Mouse (Mus musculus): ENCODE measurements around the gene Arid5b. TPM values are rescaled to one million over a fixed set of nuclear protein-coding genes. Genes with fewer than 3 reads are reported as not detected.

The Arid5b gene
- polyA plus RNA-seq, 1 experiment, result 4.5 TPM

DNA sequence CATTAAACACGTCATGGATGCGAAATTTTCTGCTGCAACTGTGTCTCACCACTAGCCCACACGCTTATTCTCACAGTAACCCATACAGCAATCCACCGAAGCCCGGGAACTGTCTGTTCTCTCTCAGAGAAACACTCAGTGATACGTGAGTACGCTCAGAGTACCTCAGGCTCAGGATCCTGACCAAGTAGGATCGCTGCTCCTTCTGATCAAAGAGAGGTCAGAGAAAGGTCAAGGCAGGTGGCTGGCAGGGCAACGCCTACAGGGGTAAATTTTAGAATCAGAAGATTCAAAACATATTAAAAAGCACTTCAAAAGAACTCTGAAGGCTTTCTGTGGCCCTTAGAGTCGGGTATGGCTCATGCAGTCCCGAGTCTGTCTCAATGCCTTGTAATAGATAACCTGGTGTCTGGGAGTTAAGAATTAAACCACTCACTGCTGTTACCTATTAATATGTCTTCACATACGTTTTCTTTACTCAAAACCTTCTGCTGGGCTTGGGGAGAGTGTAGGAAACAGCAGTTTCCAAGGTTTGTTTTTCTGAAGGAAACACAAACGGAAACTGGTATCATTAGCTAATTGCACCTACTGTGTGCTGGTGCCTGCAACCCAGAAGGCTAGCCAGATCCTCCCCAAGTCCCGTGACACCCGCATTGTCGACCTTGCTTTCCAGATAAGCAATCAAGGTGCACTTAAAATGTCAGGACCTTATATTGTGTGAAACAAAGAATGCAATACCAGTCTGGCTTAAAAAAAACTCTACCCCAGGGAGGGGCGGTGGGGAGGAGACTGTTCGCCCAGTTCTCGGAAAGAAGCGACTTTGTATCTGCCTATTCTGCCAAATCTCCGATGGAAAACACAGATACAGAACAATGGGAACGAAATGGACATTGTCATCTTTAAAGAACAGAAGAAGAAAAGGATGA is 48.6 kb downstream of the Arid5b start:
- Histone ChIP-seq H3K36me3 (ENCODE audit: control insufficient read depth, insufficient read depth, low read length) (peaks cover 18% of the 10 kb centered on the region), H3K4me1 (ENCODE audit: control insufficient read depth, insufficient read depth, insufficient read length) (no peaks in the 10 kb centered on the region), H3K4me3 (ENCODE audit: extremely low read depth, insufficient read depth, insufficient read length) (no peak overlapping the region), H3K27ac (ENCODE audit: insufficient read depth, low read length) (no peak overlapping the region), H3K27me3 (ENCODE audit: control insufficient read depth, insufficient read depth, low read length) (no peaks in the 10 kb centered on the region)
- no peak for DNase-seq (ENCODE audit: low read depth in 1 of 2, low spot score in 2 of 2)
- TF ChIP-seq CTCF (IDR thresholded peaks at IDR 0.05; ENCODE audit: extremely low read depth, insufficient read depth, insufficient read length, insufficient replicate concordance), result no peak
- TF ChIP-seq POLR2A (IDR thresholded peaks at IDR 0.05; ENCODE audit: low read depth, low read length), result no peak
- WGBS, result 89% methylated on average over 22 of the region's 22 CpGs

DNA sequence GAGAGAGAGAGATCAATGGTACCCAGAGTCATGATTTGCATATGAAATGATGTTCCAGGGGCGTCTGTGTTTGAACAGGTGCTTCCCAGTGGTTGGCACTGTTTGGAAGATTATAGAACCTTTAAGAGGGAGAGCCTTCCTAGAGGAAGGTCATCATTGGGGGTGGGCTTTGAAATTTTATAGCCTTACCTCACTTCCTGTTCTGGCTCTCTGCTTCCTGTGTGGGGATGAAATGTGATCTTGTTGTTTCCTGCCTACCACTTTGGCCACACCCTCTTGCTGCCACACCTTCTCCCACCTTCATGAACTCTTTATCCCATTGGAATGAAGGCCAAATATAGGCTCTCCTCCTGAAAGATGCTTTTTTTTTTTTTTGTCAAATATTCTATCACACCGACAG is 55.9 kb downstream of the Arid5b start:
- Histone ChIP-seq H3K27me3 (ENCODE audit: control insufficient read depth, insufficient read depth, low read length) (no peaks in the 10 kb centered on the region), H3K27ac (ENCODE audit: insufficient read depth, low read length) (no peak overlapping the region), H3K36me3 (ENCODE audit: control insufficient read depth, insufficient read depth, low read length) (peaks cover 9% of the 10 kb centered on the region; the same call in 1 of the 2 replicates), H3K4me1 (ENCODE audit: control insufficient read depth, insufficient read depth, insufficient read length) (peaks cover 2% of the 10 kb centered on the region; the same call in 1 of the 2 replicates), H3K4me3 (ENCODE audit: extremely low read depth, insufficient read depth, insufficient read length) (no peak overlapping the region)
- DNase-seq (ENCODE audit: low read depth in 1 of 2, low spot score in 2 of 2), result no peak
- 87% methylated on average over 2 of the region's 2 CpGs for WGBS
- TF ChIP-seq CTCF (IDR thresholded peaks at IDR 0.05; ENCODE audit: extremely low read depth, insufficient read depth, insufficient read length, insufficient replicate concordance) (no peak), POLR2A (IDR thresholded peaks at IDR 0.05; ENCODE audit: low read depth, low read length) (no peak)

- H3K36me3 ChIP-seq (ENCODE audit: control insufficient read depth, insufficient read depth, low read length), result peaks cover 9% of the 10 kb centered on the region; the same call in 1 of the 2 replicates
- TF ChIP-seq CTCF (IDR thresholded peaks at IDR 0.05; ENCODE audit: extremely low read depth, insufficient read depth, insufficient read length, insufficient replicate concordance) (no peak), POLR2A (IDR thresholded peaks at IDR 0.05; ENCODE audit: low read depth, low read length) (no peak)
- no peak overlapping the region for H3K27ac ChIP-seq (ENCODE audit: insufficient read depth, low read length)
- peaks cover 2% of the 10 kb centered on the region; the same call in 1 of the 2 replicates for H3K4me1 ChIP-seq (ENCODE audit: control insufficient read depth, insufficient read depth, insufficient read length)
- DNase-seq (ENCODE audit: low read depth in 1 of 2, low spot score in 2 of 2), result no peak
- no peaks in the 10 kb centered on the region for H3K27me3 ChIP-seq (ENCODE audit: control insufficient read depth, insufficient read depth, low read length)
- no peak overlapping the region for H3K4me3 ChIP-seq (ENCODE audit: extremely low read depth, insufficient read depth, insufficient read length)
- WGBS, result 30% methylated on average over 3 of the region's 3 CpGs
Measured at GRCm38 (mm10) chr10:68222012-68222411, 56.5 kb downstream of the Arid5b start.

DNA sequence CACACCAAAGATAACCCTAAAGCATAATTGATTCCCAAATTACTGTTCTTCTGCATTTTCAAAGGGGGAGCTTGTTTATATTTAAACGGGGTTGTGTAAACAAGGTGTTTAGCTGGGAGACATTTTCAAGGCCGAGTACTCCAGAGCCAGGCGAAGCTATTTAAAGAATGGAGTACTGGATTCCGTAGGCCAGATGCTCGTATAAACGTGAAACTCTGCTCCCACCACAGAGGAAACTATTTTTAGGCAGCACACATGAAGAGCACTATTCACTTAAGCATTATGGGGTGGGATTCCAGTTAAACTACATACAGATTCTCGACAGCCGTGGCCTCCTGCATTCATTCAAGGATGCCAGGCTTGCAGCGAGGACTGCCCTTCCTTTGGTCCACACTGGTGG is 59.2 kb downstream of the Arid5b start:
- H3K36me3 ChIP-seq (ENCODE audit: control insufficient read depth, insufficient read depth, low read length), result peaks cover 12% of the 10 kb centered on the region; the same call in 1 of the 2 replicates
- no peak for DNase-seq (ENCODE audit: low read depth in 1 of 2, low spot score in 2 of 2)

DNA sequence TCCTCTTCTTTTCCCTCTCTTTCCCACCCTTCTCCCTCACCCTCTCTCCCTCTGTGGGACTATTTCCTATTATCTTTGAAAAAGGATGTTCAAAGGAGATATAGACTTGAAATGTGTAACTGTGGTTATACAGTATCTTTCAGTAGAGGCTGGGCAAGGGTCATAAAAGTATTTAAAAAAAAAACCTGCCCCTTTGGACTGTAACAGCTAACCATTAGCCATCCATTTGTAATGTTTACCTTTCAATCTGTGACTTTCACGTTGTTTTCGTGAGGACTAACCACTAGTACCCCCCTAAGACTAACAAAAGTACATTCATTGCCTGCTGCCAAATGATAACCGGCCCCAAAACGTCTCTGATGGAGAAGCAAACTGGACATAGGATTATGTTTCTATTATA is 59.9 kb downstream of the Arid5b start:
- no peak for TF ChIP-seq CTCF (IDR thresholded peaks at IDR 0.05; ENCODE audit: extremely low read depth, insufficient read depth, insufficient read length, insufficient replicate concordance)
- no peak for DNase-seq (ENCODE audit: low read depth in 1 of 2, low spot score in 2 of 2)
- 84% methylated on average over 4 of the region's 4 CpGs for WGBS
- H3K36me3 ChIP-seq (ENCODE audit: control insufficient read depth, insufficient read depth, low read length), result peaks cover 12% of the 10 kb centered on the region; the same call in 1 of the 2 replicates
- no peak overlapping the region for H3K27ac ChIP-seq (ENCODE audit: insufficient read depth, low read length)
- peaks cover 2% of the 10 kb centered on the region; the same call in 1 of the 2 replicates for H3K4me1 ChIP-seq (ENCODE audit: control insufficient read depth, insufficient read depth, insufficient read length)
- H3K4me3 ChIP-seq (ENCODE audit: extremely low read depth, insufficient read depth, insufficient read length), result no peak overlapping the region
- H3K27me3 ChIP-seq (ENCODE audit: control insufficient read depth, insufficient read depth, low read length), result no peaks in the 10 kb centered on the region

More for the DNA sequence above, 59.2 kb downstream of the Arid5b start:
- Histone ChIP-seq H3K27ac (ENCODE audit: insufficient read depth, low read length) (no peak overlapping the region), H3K4me1 (ENCODE audit: control insufficient read depth, insufficient read depth, insufficient read length) (peaks cover 2% of the 10 kb centered on the region; the same call in 1 of the 2 replicates), H3K27me3 (ENCODE audit: control insufficient read depth, insufficient read depth, low read length) (no peaks in the 10 kb centered on the region), H3K4me3 (ENCODE audit: extremely low read depth, insufficient read depth, insufficient read length) (no peak overlapping the region)
- 84% methylated on average over 9 of the region's 9 CpGs for WGBS
- TF ChIP-seq POLR2A (IDR thresholded peaks at IDR 0.05; ENCODE audit: low read depth, low read length) (no peak), CTCF (IDR thresholded peaks at IDR 0.05; ENCODE audit: extremely low read depth, insufficient read depth, insufficient read length, insufficient replicate concordance) (no peak)

DNA sequence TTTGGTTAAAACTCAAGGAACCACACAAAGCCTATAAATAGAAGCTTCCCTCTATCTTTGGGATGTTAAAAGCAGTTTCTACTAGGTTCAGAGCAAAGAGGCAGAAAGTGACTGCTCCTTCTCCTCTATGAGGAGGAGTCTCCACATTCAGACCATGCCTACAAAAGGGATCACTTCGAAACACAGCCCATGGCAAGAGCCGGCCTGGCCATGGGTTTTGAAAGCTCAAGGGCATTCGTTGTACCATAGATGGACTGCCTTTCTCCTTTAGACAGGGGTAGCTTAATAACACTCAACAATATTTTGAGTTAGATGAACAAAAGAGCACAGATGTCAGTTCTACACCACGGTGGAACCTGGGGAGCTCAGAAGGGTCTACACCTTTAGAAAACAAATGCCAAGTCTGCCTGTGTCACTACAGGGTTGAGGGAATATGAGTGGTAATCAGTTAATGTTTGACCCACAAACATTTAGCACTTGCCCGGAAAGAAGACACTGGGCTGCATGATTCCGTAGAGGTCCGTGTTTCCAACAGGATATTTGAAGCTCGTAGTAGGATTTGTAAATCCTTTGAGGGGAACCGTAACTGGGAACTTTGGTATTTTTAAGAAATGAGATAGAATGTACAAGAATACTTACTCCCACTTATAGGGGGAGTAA is 63.6 kb downstream of the Arid5b start:
- Histone ChIP-seq H3K27ac (ENCODE audit: insufficient read depth, low read length) (no peak overlapping the region), H3K27me3 (ENCODE audit: control insufficient read depth, insufficient read depth, low read length) (no peaks in the 10 kb centered on the region), H3K4me3 (ENCODE audit: extremely low read depth, insufficient read depth, insufficient read length) (no peak overlapping the region), H3K36me3 (ENCODE audit: control insufficient read depth, insufficient read depth, low read length) (peaks cover 7% of the 10 kb centered on the region; the same call in 1 of the 2 replicates), H3K4me1 (ENCODE audit: control insufficient read depth, insufficient read depth, insufficient read length) (no peaks in the 10 kb centered on the region)
- no peak for DNase-seq (ENCODE audit: low read depth in 1 of 2, low spot score in 2 of 2)
- 93% methylated on average over 9 of the region's 9 CpGs for WGBS
- no peak for TF ChIP-seq POLR2A (IDR thresholded peaks at IDR 0.05; ENCODE audit: low read depth, low read length)
- TF ChIP-seq CTCF (IDR thresholded peaks at IDR 0.05; ENCODE audit: extremely low read depth, insufficient read depth, insufficient read length, insufficient replicate concordance), result no peak
